Mouse (Mus musculus) liver, adult 2 months (tissue): ENCODE measurements around the gene Gm17332. TPM values are rescaled to one million over a fixed set of nuclear protein-coding genes. Genes with fewer than 3 reads are reported as not detected.

ENCODE experiments used
- polyA plus RNA-seq: library from polyadenylated mRNA; depleted of rRNA; stranded (reverse); fragments of >200 nt; gene quantifications from 2 replicates; pipeline ENCODE4 v1.2.3, GENCODE M21; 2012; rRNA removed
- total RNA-seq: library from RNA; depleted of rRNA; stranded (reverse); fragments of >200 nt; gene quantifications from 2 replicates; pipeline ENCODE4 v1.2.3, GENCODE M21; 2014; rRNA removed

Gm17332 gene
- total and polyA plus RNA-seq, 2 experiments, result not detected

Other genes starting within 250 kb of the Gm17332 start
- gene Erlec1, start 228.1 kb downstream of the Gm17332 start, total RNA-seq, result 31.3 and 33.4 TPM in 2 replicates
- gene Erlec1, start 228.1 kb downstream of the Gm17332 start, polyA plus RNA-seq, result 13.0 and 13.5 TPM in 2 replicates
- 37.5 and 45.9 TPM in 2 replicates for gene Chac2, start 196.1 kb downstream of the Gm17332 start, total RNA-seq
- 9.4 and 13.6 TPM in 2 replicates for gene Chac2, start 196.1 kb downstream of the Gm17332 start, polyA plus RNA-seq
- gene Stc2, start 187.6 kb upstream of the Gm17332 start, total RNA-seq, result 0.18 and 0.20 TPM in 2 replicates
- 0.05 and 0.10 TPM in 2 replicates for gene Stc2, start 187.6 kb upstream of the Gm17332 start, polyA plus RNA-seq